Mouse (Mus musculus) midbrain, embryonic 16.5 days (tissue): ENCODE data around the gene Gm20388. TPM values are rescaled to one million over a fixed set of nuclear protein-coding genes. Genes with fewer than 3 reads are reported as not detected.

Source experiments
- ATAC-seq: fragments of 200-750 bp; cut with Nextera tagmentation; 2 replicates; pipeline ENCODE4 v1.8.0; 2017; ENCODE audit warnings: moderate TSS enrichment
- H3K27ac ChIP-seq: fragments of 300-500 bp; sonication (generic); 2 replicates; pipeline ENCODE4 v1.5.1; 2014; ENCODE audit warnings: mild to moderate bottlenecking, low read length, mixed read lengths
- H3K27me3 ChIP-seq: fragments of 300-500 bp; sonication (generic); 2 replicates; pipeline ENCODE4 v1.6.1; 2014; ENCODE audit warnings: low read depth, low read length, mixed read lengths; ENCODE audit not compliant: control insufficient read depth, insufficient read depth
- H3K36me3 ChIP-seq: fragments of 300-500 bp; sonication (generic); 2 replicates; pipeline ENCODE4 v1.6.1; 2014; ENCODE audit warnings: mild to moderate bottlenecking, low read length, moderate library complexity, mixed read lengths; ENCODE audit not compliant: control insufficient read depth, insufficient read depth
- H3K4me1 ChIP-seq: fragments of 300-500 bp; sonication (generic); 2 replicates; pipeline ENCODE4 v1.6.1; 2014; ENCODE audit warnings: mild to moderate bottlenecking, low read length, mixed read lengths; ENCODE audit not compliant: control insufficient read depth, insufficient read depth
- H3K4me2 ChIP-seq: fragments of 300-500 bp; sonication (generic); 2 replicates; pipeline ENCODE4 v1.6.1; 2014; ENCODE audit warnings: mild to moderate bottlenecking, low read length, mixed read lengths
- H3K4me3 ChIP-seq: fragments of 300-500 bp; sonication (generic); 2 replicates; pipeline ENCODE4 v1.5.1; 2014; ENCODE audit warnings: low read depth, mild to moderate bottlenecking, low read length, moderate library complexity, mixed read lengths
- H3K9ac ChIP-seq: fragments of 300-500 bp; sonication (generic); 2 replicates; pipeline ENCODE4 v1.6.1; 2014; ENCODE audit warnings: low read depth, low read length, mixed read lengths
- H3K9me3 ChIP-seq: fragments of 300-500 bp; sonication (generic); replicated peaks from 2 replicates; pipeline ENCODE4 v1.6.1; 2014; ENCODE audit warnings: mild to moderate bottlenecking, low read length, mixed read lengths; ENCODE audit not compliant: control insufficient read depth, poor library complexity, severe bottlenecking
- WGBS: fragments of 180-500 bp; shearing (Covaris S2); extraction: QIAGEN DNeasy Blood & Tissue Kit; methylation state at CpG from one replicate; pipeline ENCODE4 v1.1.7; 2014; 5-methylcytosine and 5-hydroxymethylcytosine counted together
- polyA plus RNA-seq: library from polyadenylated mRNA; unstranded; fragments of >200 nt; fragmentation: Nextera tagmentation; extraction: Ambion mirVana; gene quantifications from 2 replicates; pipeline ENCODE4 v1.2.1, GENCODE M21; 2015

The Gm20388 gene
- polyA plus RNA-seq, 1 experiment from 2014 or later = 7.5 TPM

DNA sequence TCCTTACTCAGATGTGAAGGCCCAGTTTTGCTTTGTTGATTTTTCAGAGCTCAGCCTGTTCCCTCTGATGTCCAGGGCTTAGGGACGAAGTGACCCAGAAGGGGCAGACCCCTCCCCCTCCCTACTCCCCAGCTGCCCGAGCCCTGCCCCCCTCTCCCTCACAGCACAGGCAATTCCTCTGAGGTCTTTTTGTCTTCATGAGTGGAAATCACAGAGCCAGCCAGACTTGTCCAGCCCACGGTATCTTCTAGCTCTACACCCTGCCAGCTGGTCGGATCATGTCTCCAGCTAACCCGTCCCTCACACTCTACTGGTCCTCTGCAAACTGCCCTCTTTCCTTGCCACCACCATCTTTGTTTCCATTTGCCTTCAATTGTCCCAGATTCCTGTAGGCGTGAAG is 123.8 kb downstream of the Gm20388 start:
- Histone ChIP-seq H3K9me3 (no peaks in the 10 kb centered on the region; the same call in 1 of the 2 replicates), H3K4me2 (no peak overlapping the region), H3K4me3 (no peak overlapping the region), H3K36me3 (no peaks in the 10 kb centered on the region), H3K9ac (no peak overlapping the region), H3K27ac (no peak overlapping the region), H3K4me1 (no peaks in the 10 kb centered on the region), H3K27me3 (no peaks in the 10 kb centered on the region)
- ATAC-seq = no peak
- 24% methylated on average over 6 of the region's 6 CpGs for WGBS

DNA sequence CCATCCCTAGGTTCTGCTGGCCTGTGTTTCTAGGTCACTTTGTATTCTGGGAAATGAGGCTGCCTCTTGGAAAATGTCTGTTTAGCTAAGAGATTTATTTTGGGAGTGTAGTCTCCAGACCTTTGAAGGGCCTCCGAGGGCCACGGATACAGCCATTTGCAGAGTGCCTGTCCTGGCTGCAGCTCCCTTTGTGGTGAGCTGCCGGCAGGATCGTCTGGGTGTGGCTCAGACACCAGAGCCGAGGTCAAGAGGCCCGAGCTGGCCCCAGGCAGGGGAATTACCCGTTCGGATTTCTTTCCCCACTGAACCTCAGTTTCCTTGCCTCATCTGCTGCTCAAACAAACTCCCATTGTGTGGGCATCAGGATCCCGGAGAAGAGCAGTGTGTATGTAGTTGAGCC is 125.5 kb downstream of the Gm20388 start:
- no peak overlapping the region for H3K9ac ChIP-seq
- H3K4me2 ChIP-seq = no peak overlapping the region
- H3K4me3 ChIP-seq = no peak overlapping the region
- H3K4me1 ChIP-seq = no peaks in the 10 kb centered on the region
- no peaks in the 10 kb centered on the region for H3K27me3 ChIP-seq
- no peak for ATAC-seq
- H3K36me3 ChIP-seq = no peaks in the 10 kb centered on the region
- H3K27ac ChIP-seq = no peak overlapping the region
- H3K9me3 ChIP-seq = no peaks in the 10 kb centered on the region; the same call in 1 of the 2 replicates
- WGBS = 34% methylated on average over 9 of the region's 9 CpGs

DNA sequence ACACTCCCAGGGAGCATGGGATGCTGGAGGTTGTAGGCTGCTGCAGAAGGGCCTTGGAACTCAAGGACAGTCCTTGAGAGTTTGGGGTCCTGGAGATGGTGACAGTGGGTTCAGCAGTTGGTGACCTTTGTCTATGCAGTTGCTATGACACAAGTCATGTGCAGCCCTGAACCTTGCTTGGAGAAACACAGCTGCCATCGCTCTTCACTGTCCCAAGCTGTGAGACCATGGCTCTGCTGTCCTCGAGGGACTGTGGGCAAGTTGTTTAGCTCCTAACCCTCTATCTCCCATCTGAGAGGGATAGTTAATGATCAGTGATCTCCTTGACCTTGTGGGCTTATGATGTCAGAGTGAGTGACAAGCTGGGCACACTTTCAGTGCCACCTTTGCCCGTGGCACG is 125.9 kb downstream of the Gm20388 start:
- H3K4me2 ChIP-seq = no peak overlapping the region
- no peak for ATAC-seq
- H3K36me3 ChIP-seq = no peaks in the 10 kb centered on the region
- H3K9me3 ChIP-seq = peaks cover 2% of the 10 kb centered on the region; the same call in 1 of the 2 replicates
- H3K4me3 ChIP-seq = no peak overlapping the region
- no peaks in the 10 kb centered on the region for H3K27me3 ChIP-seq
- H3K27ac ChIP-seq = no peak overlapping the region
- no peak overlapping the region for H3K9ac ChIP-seq
- WGBS = 90% methylated on average over 4 of the region's 4 CpGs
- no peaks in the 10 kb centered on the region for H3K4me1 ChIP-seq

DNA sequence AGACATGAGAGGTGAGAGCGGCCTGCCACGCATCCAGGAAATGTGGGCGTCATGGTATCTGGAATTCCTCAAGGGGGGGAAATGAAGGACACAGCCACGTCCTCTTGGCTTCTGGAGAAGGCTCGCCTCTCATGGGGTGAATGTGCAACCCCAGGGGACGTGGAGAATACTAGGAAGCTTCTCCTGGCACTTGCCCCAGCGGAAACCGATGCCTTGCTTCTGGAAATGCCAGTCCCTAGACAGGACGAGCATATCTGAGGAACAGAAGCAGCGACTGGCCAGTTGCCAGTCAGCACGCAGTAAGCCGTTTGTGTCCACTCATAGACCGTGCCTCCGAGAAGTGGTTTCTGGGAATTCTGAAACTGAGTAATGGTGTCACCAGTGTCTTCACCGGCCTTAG is 126.6 kb downstream of the Gm20388 start:
- Histone ChIP-seq H3K27me3 (no peaks in the 10 kb centered on the region), H3K4me3 (no peak overlapping the region), H3K27ac (no peak overlapping the region), H3K9ac (no peak overlapping the region), H3K4me2 (no peak overlapping the region), H3K36me3 (no peaks in the 10 kb centered on the region), H3K9me3 (peaks cover 2% of the 10 kb centered on the region; the same call in 1 of the 2 replicates), H3K4me1 (no peaks in the 10 kb centered on the region)
- ATAC-seq = no peak
- WGBS = 88% methylated on average over 15 of the region's 15 CpGs

DNA sequence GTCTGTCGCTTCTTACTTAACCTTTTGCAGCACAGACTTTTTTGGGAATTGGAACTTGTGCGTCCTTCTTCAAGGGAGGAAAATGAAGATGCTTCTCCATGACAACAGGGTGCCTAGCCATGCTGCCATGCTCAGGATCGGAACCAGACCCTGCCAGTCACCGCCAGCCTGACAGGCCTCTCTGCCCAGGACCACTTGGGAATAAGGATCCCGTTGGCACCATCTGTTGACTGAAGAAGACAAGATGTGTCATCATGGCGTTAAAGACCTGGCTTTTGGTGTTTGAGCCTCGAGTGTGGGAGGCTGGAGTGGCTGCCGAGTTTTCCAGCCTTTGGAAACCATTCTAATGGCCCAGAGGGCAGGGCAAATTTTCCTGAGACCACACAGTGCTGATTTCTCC is 127.0 kb downstream of the Gm20388 start:
- Histone ChIP-seq H3K27ac (no peak overlapping the region), H3K4me3 (no peak overlapping the region), H3K27me3 (no peaks in the 10 kb centered on the region), H3K9me3 (peaks cover 2% of the 10 kb centered on the region; the same call in 1 of the 2 replicates), H3K4me1 (no peaks in the 10 kb centered on the region), H3K36me3 (no peaks in the 10 kb centered on the region), H3K9ac (no peak overlapping the region), H3K4me2 (no peak overlapping the region)
- 81% methylated on average over 8 of the region's 8 CpGs for WGBS
- no peak for ATAC-seq

DNA sequence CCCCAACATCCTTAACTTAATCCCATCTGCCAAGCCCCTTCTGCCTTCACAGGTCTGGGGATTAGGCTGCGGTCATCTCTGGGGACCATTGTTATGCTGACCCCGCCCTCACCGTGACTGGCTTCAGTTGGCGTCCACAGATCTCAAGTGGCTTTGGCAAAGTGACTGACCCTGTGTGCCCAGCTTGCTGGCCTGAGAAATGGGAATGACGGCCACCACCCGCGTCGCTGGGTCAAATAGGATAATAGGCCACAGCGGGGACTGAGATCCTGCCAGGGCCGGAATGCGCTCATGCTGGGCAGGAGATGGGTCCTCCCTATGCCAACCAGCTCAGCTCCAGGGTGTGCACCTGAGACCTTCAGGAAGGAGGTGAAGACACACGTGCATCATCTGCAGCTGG is 128.1 kb downstream of the Gm20388 start:
- no peaks in the 10 kb centered on the region for H3K36me3 ChIP-seq
- no peaks in the 10 kb centered on the region for H3K27me3 ChIP-seq
- H3K27ac ChIP-seq = no peak overlapping the region
- WGBS = 85% methylated on average over 12 of the region's 12 CpGs
- peaks cover 2% of the 10 kb centered on the region; the same call in 1 of the 2 replicates for H3K9me3 ChIP-seq
- ATAC-seq = no peak
- no peak overlapping the region for H3K4me3 ChIP-seq
- no peak overlapping the region for H3K4me2 ChIP-seq
- H3K9ac ChIP-seq = no peak overlapping the region
- no peaks in the 10 kb centered on the region for H3K4me1 ChIP-seq

DNA sequence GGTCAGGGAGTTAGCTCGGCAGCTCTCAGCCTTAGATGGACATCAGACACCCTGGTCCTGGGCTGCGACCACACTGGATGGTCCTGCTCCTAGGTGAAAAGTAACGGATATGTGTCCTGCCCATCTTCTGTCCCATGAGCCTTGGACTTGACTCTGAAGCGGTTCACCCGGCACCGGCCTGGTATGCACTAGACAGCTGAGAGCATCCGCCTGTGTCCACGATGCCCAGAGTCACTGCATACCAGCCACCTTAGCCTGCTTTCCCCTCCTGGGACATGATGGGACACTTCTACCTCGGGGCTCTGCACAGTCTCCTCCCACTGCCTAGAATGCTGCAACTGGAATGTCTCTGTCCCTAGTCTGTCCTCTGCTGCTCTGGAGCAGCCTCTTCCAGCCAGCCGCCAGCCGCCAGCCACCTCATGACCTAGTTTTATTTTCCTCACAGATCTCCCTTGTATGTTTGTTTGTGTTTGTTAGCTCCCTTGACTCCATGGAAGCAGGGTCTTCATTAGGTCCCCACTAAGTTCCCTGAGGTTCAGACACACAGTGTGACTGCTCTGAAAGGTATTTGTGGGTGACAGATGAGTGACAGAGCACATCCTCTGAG is 128.8 kb downstream of the Gm20388 start:
- H3K9ac ChIP-seq = no peak overlapping the region
- H3K4me3 ChIP-seq = no peak overlapping the region
- no peak overlapping the region for H3K4me2 ChIP-seq
- 90% methylated on average over 11 of the region's 11 CpGs for WGBS
- H3K4me1 ChIP-seq = no peaks in the 10 kb centered on the region
- no peaks in the 10 kb centered on the region for H3K36me3 ChIP-seq
- no peaks in the 10 kb centered on the region for H3K27me3 ChIP-seq
- no peak for ATAC-seq
- no peak overlapping the region for H3K27ac ChIP-seq
- H3K9me3 ChIP-seq = peaks cover 2% of the 10 kb centered on the region; the same call in 1 of the 2 replicates

DNA sequence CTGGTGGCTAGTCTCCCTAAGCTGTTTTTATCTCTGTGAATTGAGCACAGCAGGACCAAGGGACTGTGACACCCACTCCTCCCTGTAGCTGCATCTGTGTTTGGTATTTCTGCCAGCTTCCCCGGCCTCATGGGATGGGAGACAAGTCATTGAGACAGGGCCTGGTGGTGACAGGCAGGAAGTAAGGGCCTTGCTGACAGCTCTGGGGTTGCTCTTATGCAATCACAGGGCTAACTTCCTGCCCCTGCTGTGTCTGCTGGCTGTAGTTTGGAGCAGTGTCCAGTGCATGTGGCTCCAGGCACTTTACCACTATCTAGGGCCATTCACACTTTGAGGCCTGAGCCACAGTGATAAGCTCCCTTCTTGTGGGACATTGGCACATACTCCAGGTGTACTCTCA is 130.2 kb downstream of the Gm20388 start:
- ATAC-seq = no peak
- Histone ChIP-seq H3K9ac (no peak overlapping the region), H3K27ac (no peak overlapping the region), H3K27me3 (no peaks in the 10 kb centered on the region), H3K4me1 (no peaks in the 10 kb centered on the region), H3K36me3 (no peaks in the 10 kb centered on the region), H3K4me2 (no peak overlapping the region), H3K9me3 (0 out of 2 replicates have a peak, but pooled peaks cover 2% of the 10 kb centered on the region), H3K4me3 (no peak overlapping the region)
- WGBS = 87% methylated on average over 1 of the region's 1 CpGs

DNA sequence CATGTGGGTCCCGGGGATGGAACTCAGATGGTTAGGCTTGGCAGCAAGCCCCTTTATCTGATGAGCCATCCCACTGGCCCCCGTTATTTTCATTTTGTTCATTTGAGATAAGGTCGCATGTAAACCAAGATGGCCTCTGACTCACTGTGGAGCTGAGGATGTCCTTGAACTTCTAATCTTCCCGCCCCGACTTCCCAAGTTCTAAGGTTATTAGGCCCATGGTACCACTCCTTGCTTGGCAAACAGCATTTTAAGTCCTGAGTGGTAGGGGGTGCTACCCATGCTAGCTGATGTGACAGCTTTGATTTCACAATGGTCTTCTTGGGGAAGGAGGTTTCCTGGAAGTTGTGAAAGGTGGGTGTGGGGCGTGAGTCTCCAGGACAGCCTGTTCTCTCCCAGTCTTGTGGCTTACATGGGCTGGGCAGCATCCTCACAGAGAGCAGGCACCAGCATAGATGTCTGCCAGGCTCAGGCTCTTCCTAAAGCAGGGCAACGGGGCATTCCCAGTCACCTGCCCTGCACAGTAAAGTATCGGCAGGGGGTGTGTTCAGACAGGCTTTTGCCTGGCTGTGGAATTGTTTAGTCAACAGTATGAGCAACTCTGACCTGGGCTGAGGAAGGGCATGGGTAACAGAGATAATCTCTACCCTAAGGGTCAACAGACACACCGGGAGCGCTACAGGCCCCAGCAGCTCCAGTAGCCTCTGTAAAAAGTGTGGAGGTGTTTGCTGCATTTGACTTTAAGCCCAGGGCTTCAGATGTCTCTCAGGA is 132.1 kb downstream of the Gm20388 start:
- H3K4me1 ChIP-seq = no peaks in the 10 kb centered on the region
- 0 out of 2 replicates have a peak, but pooled peaks cover 2% of the 10 kb centered on the region for H3K9me3 ChIP-seq
- H3K4me2 ChIP-seq = no peak overlapping the region
- no peaks in the 10 kb centered on the region for H3K27me3 ChIP-seq
- 78% methylated on average over 10 of the region's 10 CpGs for WGBS
- H3K4me3 ChIP-seq = no peak overlapping the region
- no peak overlapping the region for H3K9ac ChIP-seq
- no peaks in the 10 kb centered on the region for H3K36me3 ChIP-seq
- ATAC-seq = no peak
- no peak overlapping the region for H3K27ac ChIP-seq
